8 mouse cellular contexts compared by ENCODE assay signal in the genomic region with DNA sequence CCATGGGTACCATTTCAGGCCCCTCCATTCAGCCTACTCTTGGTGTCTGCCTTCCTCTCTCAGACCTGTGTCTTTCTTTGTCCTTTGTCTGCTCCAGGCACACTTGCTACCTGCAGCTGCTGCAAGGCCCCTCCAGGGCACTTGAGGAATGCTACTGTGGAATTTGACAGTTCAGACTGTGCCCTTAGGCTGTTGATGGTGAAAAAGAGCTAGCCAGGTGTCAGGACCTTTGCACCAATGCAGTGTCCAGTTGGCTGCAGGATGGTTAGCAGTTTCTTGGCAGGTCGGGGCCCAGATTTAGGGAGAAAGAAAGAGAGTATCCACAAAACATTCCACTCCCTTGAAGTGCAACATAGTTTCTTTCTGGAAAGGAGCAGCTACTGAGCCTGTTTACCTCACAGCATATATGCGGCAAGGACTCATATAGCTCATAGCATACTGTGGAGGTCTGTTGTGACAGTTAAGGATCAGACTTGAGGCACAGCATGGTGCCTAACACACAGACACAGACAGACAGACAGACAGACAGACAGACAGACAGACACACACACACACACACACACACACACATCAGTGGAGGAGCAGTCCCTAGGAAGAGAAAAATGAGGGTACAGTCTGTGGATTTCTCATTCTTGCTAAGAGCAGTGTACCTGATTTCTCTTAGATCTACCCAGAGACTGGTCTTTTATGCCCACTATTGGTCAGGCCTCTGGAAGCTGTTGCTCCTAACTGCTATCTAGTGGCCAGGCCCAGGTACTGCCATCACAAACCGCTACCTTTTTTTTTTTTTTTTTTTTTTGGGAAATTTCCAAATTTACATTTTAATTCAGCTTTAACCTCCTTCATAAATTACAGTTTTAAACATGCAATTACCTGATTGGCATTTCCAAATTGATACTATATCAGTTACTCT. TPM values are rescaled to one million over a fixed set of nuclear protein-coding genes. Genes with fewer than 3 reads are reported as not detected.
DNase-seq lines count a peak whose midpoint lies in the region; ATAC-seq and TF ChIP-seq lines count a peak whose summit lies in the region.
"Had no signal": no experiment of that assay in that cellular context is flagged by ENCODE, and none has a peak within 500 bp of the region (broad histone marks: within the 10 kb centered on the region; RNA-seq: fewer than 3 reads in every experiment).

No protein-coding gene starts in this region.

- TF ChIP-seq CTCF in testis, adult 2 months (IDR thresholded peaks at IDR 0.05; ENCODE audit: control insufficient read depth, insufficient read depth, insufficient replicate concordance, low read depth, low read length) = peak; percentile 15; the same call in 1 of the 2 replicates

- H3K4me3 ChIP-seq in testis, adult 2 months (ENCODE audit: control insufficient read depth, low read depth, low read length) = no peak overlapping the region
- no peak overlapping the region for H3K4me3 ChIP-seq in intestine, embryonic 15.5 days (replicated peaks)
- H3K4me3 ChIP-seq in midbrain, embryonic 13.5 days (replicated peaks) = no peak overlapping the region
- H3K4me3 ChIP-seq: heart, embryonic 13.5 days had no signal

- H3K27me3 ChIP-seq in testis, adult 2 months (ENCODE audit: control insufficient read depth, insufficient read depth, low read length) = no peaks in the 10 kb centered on the region
- no peaks in the 10 kb centered on the region for H3K27me3 ChIP-seq in intestine, embryonic 15.5 days (replicated peaks)
- peaks cover 12% of the 10 kb centered on the region; the same call in 1 of the 2 replicates for H3K27me3 ChIP-seq in midbrain, embryonic 13.5 days

- 0 out of 2 replicates have a peak overlapping the region, but pooled peaks have one; percentile 10 for H3K27ac ChIP-seq in testis, adult 2 months (ENCODE audit: control insufficient read depth, insufficient read depth, low read depth, low read length)
- no peak overlapping the region for H3K27ac ChIP-seq in intestine, embryonic 15.5 days
- H3K27ac ChIP-seq in midbrain, embryonic 13.5 days = no peak overlapping the region
- H3K27ac ChIP-seq: heart, embryonic 13.5 days had no signal

- no peak overlapping the region for H3K9ac ChIP-seq in intestine, embryonic 15.5 days
- no peak overlapping the region; the same call in 1 of the 2 replicates for H3K9ac ChIP-seq in midbrain, embryonic 13.5 days (replicated peaks)
- H3K9ac ChIP-seq: heart, embryonic 13.5 days had no signal

- no peak for DNase-seq in testis, postnatal 10 days (ENCODE audit: low spot score)
- DNase-seq in embryo, embryonic 11 days = peak; percentile 69
- DNase-seq in adipocyte (ENCODE audit: low spot score) = no peak
- no peak for DNase-seq in thymus, postnatal 10 days (ENCODE audit: low spot score in 2 of 2)

- WGBS in intestine, embryonic 15.5 days = 51% methylated on average over 3 of the region's 3 CpGs
- WGBS in midbrain, embryonic 13.5 days = 55% methylated on average over 3 of the region's 3 CpGs

- ATAC-seq in intestine, embryonic 15.5 days = peak; percentile 63; the same call in 1 of the 2 replicates
- peak; percentile 79; the same call in 1 of the 2 replicates for ATAC-seq in midbrain, embryonic 13.5 days

- no peak for TF ChIP-seq POLR2A in testis, adult 2 months (IDR thresholded peaks at IDR 0.05; ENCODE audit: control insufficient read depth, low read depth, low read length)

- H3K4me2 ChIP-seq in intestine, embryonic 15.5 days (replicated peaks) = no peak overlapping the region
- H3K4me2 ChIP-seq in midbrain, embryonic 13.5 days (replicated peaks) = no peak overlapping the region
- H3K4me2 ChIP-seq: heart, embryonic 13.5 days had no signal

- no peaks in the 10 kb centered on the region; the same call in 1 of the 2 replicates for H3K4me1 ChIP-seq in testis, adult 2 months (ENCODE audit: control insufficient read depth, insufficient read depth, low read length)
- no peaks in the 10 kb centered on the region for H3K4me1 ChIP-seq in intestine, embryonic 15.5 days (replicated peaks)
- H3K4me1 ChIP-seq in midbrain, embryonic 13.5 days (replicated peaks) = no peaks in the 10 kb centered on the region

- H3K9me3 ChIP-seq in intestine, embryonic 15.5 days = no peaks in the 10 kb centered on the region
- H3K9me3 ChIP-seq in midbrain, embryonic 13.5 days = no peaks in the 10 kb centered on the region
- H3K9me3 ChIP-seq: heart, embryonic 13.5 days had no signal

- H3K36me3 ChIP-seq in testis, adult 2 months (ENCODE audit: control insufficient read depth, insufficient read depth, low read length) = no peaks in the 10 kb centered on the region
- H3K36me3 ChIP-seq in intestine, embryonic 15.5 days = no peaks in the 10 kb centered on the region
- H3K36me3 ChIP-seq in midbrain, embryonic 13.5 days = no peaks in the 10 kb centered on the region
- H3K36me3 ChIP-seq: heart, embryonic 13.5 days had no signal

RNA-seq across cellular contexts. Expression of gene Pigc, which starts 6.3 kb away (rescaled TPM):
- 30.6 and 41.5 TPM in 2 replicates for polyA plus RNA-seq in testis, adult 2 months (2012; rRNA removed)
- 32.8 and 34.5 TPM in 2 replicates for polyA plus RNA-seq in intestine, embryonic 15.5 days (2015; fragmentation: Nextera tagmentation; extraction: Ambion mirVana)
- polyA plus RNA-seq in midbrain, embryonic 13.5 days (2015; fragmentation: Nextera tagmentation; extraction: Ambion mirVana) = 36.4 and 39.1 TPM in 2 replicates

RNA-seq across cellular contexts. Expression of gene 4930558K02Rik, which starts 16.7 kb away (rescaled TPM):
- 12.8 and 18.1 TPM in 2 replicates for polyA plus RNA-seq in testis, adult 2 months (2012; rRNA removed)
- not detected in 2 replicates for polyA plus RNA-seq in intestine, embryonic 15.5 days (2015; fragmentation: Nextera tagmentation; extraction: Ambion mirVana)
- 0.21 TPM in 1 of 2 replicates, not detected in the other for polyA plus RNA-seq in midbrain, embryonic 13.5 days (2015; fragmentation: Nextera tagmentation; extraction: Ambion mirVana)
- polyA plus RNA-seq: heart, embryonic 13.5 days had no signal

Comparison
In these comparisons a context has a peak if more than half of its experiments do, and no peak if none do; other contexts are left out.
1. RNA of gene 4930558K02Rik, which starts 16.7 kb away (polyA plus RNA-seq): 12.8 to 18.1 TPM in testis, adult 2 months; 0.21 TPM in midbrain, embryonic 13.5 days and not detected in intestine, embryonic 15.5 days; every median in the first group is over 10 times any median in the second.